Mouse (Mus musculus) stomach, embryonic 15.5 days (tissue): ENCODE measurements around the gene Mllt3. TPM values are rescaled to one million over a fixed set of nuclear protein-coding genes. Genes with fewer than 3 reads are reported as not detected.

Experiments used
- ATAC-seq: fragments of 200-750 bp; cut with Nextera tagmentation; 2 replicates; pipeline ENCODE4 v1.8.0; 2017; ENCODE audit warnings: low read depth, moderate number of reproducible peaks, moderate TSS enrichment; ENCODE audit not compliant: insufficient read depth, low FRiP score
- H3K27ac ChIP-seq: fragments of 300-500 bp; sonication (generic); 2 replicates; pipeline ENCODE4 v1.5.1; 2015; ENCODE audit warnings: mild to moderate bottlenecking, inconsistent platforms
- H3K27me3 ChIP-seq: fragments of 300-500 bp; sonication (generic); replicated peaks from 2 replicates; pipeline ENCODE4 v1.6.1; 2015; ENCODE audit warnings: inconsistent platforms
- H3K36me3 ChIP-seq: fragments of 300-500 bp; sonication (generic); 2 replicates; pipeline ENCODE4 v1.6.1; 2015; ENCODE audit warnings: inconsistent platforms
- H3K4me1 ChIP-seq: fragments of 300-500 bp; sonication (generic); 2 replicates; pipeline ENCODE4 v1.6.1; 2015; ENCODE audit warnings: inconsistent platforms
- H3K4me2 ChIP-seq: fragments of 300-500 bp; sonication (generic); 2 replicates; pipeline ENCODE4 v1.6.1; 2015; ENCODE audit warnings: mild to moderate bottlenecking, inconsistent platforms
- H3K4me3 ChIP-seq: fragments of 300-500 bp; sonication (generic); replicated peaks from 2 replicates; pipeline ENCODE4 v1.5.1; 2015; ENCODE audit warnings: inconsistent platforms
- H3K9ac ChIP-seq: fragments of 300-500 bp; sonication (generic); 2 replicates; pipeline ENCODE4 v1.6.1; 2015; ENCODE audit warnings: inconsistent platforms
- H3K9me3 ChIP-seq: fragments of 300-500 bp; sonication (generic); 2 replicates; pipeline ENCODE4 v1.6.1; 2016; ENCODE audit warnings: inconsistent platforms
- WGBS: fragments of 180-500 bp; shearing (Covaris S2); methylation state at CpG from one replicate; pipeline ENCODE4 v1.1.7; 2015; 5-methylcytosine and 5-hydroxymethylcytosine counted together
- polyA plus RNA-seq: library from polyadenylated mRNA; unstranded; fragments of >200 nt; fragmentation: Nextera tagmentation; extraction: Ambion mirVana; gene quantifications from 2 replicates; pipeline ENCODE4 v1.2.1, GENCODE M21; 2015

Gene Mllt3
- 38.7 and 39.2 TPM in 2 replicates for polyA plus RNA-seq

GRCm38 (mm10) chr4:88033216-88033653 is at the start of gene Mllt3:
Mllt3 (minus strand) TSS chr4:88033364.
- under 1% methylated on average over 37 of the region's 37 CpGs for WGBS
- no peaks in the 10 kb centered on the region for H3K36me3 ChIP-seq
- peak within 1 kb of the TSS; percentile 92 for H3K4me2 ChIP-seq
- peak within 1 kb of the TSS; percentile 97 for H3K27ac ChIP-seq
- H3K4me1 ChIP-seq = peaks cover 9% of the 10 kb centered on the region; the same call in 1 of the 2 replicates
- peak within 1 kb of the TSS; percentile 81 for H3K4me3 ChIP-seq
- peak within 1 kb of the TSS; percentile 61 for H3K9ac ChIP-seq
- H3K27me3 ChIP-seq = no peaks in the 10 kb centered on the region
- ATAC-seq = peak; percentile 96
- no peaks in the 10 kb centered on the region for H3K9me3 ChIP-seq

- Histone ChIP-seq H3K9me3 (no peaks in the 10 kb centered on the region), H3K27ac (no peak overlapping the region), H3K27me3 (no peaks in the 10 kb centered on the region), H3K4me2 (no peak overlapping the region), H3K4me1 (no peaks in the 10 kb centered on the region), H3K36me3 (no peaks in the 10 kb centered on the region), H3K9ac (no peak overlapping the region), H3K4me3 (no peak overlapping the region)
- ATAC-seq = no peak
- WGBS = 78% methylated on average over 4 of the region's 4 CpGs
These were observed 49.2 kb upstream of the Mllt3 start for GRCm38 (mm10) chr4:88082381-88082780.

DNA sequence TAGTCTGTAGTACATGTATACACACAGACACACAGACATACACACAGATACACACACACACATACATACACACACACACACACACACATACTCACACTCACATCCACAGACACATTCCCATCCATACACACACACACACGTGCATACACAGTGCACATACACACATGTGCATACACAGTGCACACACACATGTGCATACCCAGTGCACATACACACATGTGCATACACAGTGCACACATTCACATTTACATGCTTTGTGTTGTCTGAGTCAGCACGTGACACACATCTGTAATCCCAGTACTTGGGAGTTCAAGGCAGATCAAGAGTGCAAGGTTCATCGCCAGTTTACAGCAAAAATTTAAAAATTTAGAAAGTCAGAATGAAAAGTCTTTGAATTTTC is 48.7 kb upstream of the Mllt3 start:
- ATAC-seq = no peak
- H3K27ac ChIP-seq = no peak overlapping the region
- H3K4me1 ChIP-seq = no peaks in the 10 kb centered on the region
- H3K27me3 ChIP-seq = no peaks in the 10 kb centered on the region
- H3K9ac ChIP-seq = no peak overlapping the region
- no peak overlapping the region for H3K4me3 ChIP-seq
- 91% methylated on average over 3 of the region's 3 CpGs for WGBS
- H3K4me2 ChIP-seq = no peak overlapping the region
- no peaks in the 10 kb centered on the region for H3K36me3 ChIP-seq
- no peaks in the 10 kb centered on the region for H3K9me3 ChIP-seq

DNA sequence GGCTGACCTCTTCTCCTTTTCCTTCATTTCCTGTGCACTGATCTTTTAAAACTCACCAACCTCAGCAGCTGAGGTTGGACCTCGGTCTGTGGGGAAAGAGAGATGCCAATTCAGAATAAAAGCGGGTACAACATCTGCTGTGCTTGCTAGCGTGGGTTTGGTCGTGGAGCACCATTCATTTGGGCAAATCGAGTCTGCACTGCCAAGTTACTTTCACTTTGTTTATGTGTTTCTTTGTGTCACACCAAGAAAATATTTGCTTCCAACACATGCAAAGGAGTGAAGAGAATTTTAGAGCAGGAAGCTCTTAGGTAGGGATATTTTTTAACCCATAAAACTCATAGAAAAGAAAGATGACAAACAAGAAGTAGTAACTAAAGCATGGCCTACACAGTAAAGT is 48.3 kb upstream of the Mllt3 start:
- H3K36me3 ChIP-seq = no peaks in the 10 kb centered on the region
- H3K9me3 ChIP-seq = no peaks in the 10 kb centered on the region
- no peak for ATAC-seq
- H3K4me3 ChIP-seq = no peak overlapping the region
- H3K4me2 ChIP-seq = no peak overlapping the region
- no peak overlapping the region for H3K27ac ChIP-seq
- 73% methylated on average over 5 of the region's 5 CpGs for WGBS
- H3K27me3 ChIP-seq = no peaks in the 10 kb centered on the region
- no peak overlapping the region for H3K9ac ChIP-seq
- H3K4me1 ChIP-seq = no peaks in the 10 kb centered on the region

GRCm38 (mm10) chr4:88078983-88079382 is 45.8 kb upstream of the Mllt3 start:
- Histone ChIP-seq H3K36me3 (no peaks in the 10 kb centered on the region), H3K9ac (no peak overlapping the region), H3K4me1 (no peaks in the 10 kb centered on the region), H3K4me3 (no peak overlapping the region), H3K9me3 (no peaks in the 10 kb centered on the region), H3K4me2 (no peak overlapping the region), H3K27me3 (no peaks in the 10 kb centered on the region), H3K27ac (no peak overlapping the region)
- no peak for ATAC-seq
- 55% methylated on average over 3 of the region's 3 CpGs for WGBS

GRCm38 (mm10) chr4:88075388-88075787 is 42.2 kb upstream of the Mllt3 start:
- Histone ChIP-seq H3K27ac (no peak overlapping the region), H3K4me3 (no peak overlapping the region), H3K4me1 (no peaks in the 10 kb centered on the region), H3K36me3 (no peaks in the 10 kb centered on the region), H3K27me3 (no peaks in the 10 kb centered on the region), H3K9ac (no peak overlapping the region), H3K9me3 (no peaks in the 10 kb centered on the region), H3K4me2 (no peak overlapping the region)
- ATAC-seq = no peak
- WGBS = 57% methylated on average over 2 of the region's 2 CpGs

GRCm38 (mm10) chr4:88046280-88046679 is 13.1 kb upstream of the Mllt3 start:
- Histone ChIP-seq H3K9me3 (no peaks in the 10 kb centered on the region), H3K27ac (no peak overlapping the region), H3K36me3 (no peaks in the 10 kb centered on the region), H3K4me3 (no peak overlapping the region), H3K27me3 (no peaks in the 10 kb centered on the region), H3K4me2 (no peak overlapping the region), H3K4me1 (no peaks in the 10 kb centered on the region), H3K9ac (no peak overlapping the region)
- 56% methylated on average over 8 of the region's 8 CpGs for WGBS
- no peak for ATAC-seq

GRCm38 (mm10) chr4:88045151-88045550 is 12.0 kb upstream of the Mllt3 start:
- H3K27ac ChIP-seq = no peak overlapping the region
- no peak overlapping the region for H3K9ac ChIP-seq
- H3K36me3 ChIP-seq = no peaks in the 10 kb centered on the region
- no peak overlapping the region for H3K4me3 ChIP-seq
- ATAC-seq = no peak
- H3K4me1 ChIP-seq = no peaks in the 10 kb centered on the region
- WGBS = 50% methylated on average over 4 of the region's 4 CpGs
- H3K9me3 ChIP-seq = no peaks in the 10 kb centered on the region
- H3K27me3 ChIP-seq = no peaks in the 10 kb centered on the region
- no peak overlapping the region for H3K4me2 ChIP-seq

GRCm38 (mm10) chr4:88035361-88035760 is 2.2 kb upstream of the Mllt3 start:
- H3K4me2 ChIP-seq = peak overlapping the region; percentile 92
- WGBS = 2% methylated on average over 11 of the region's 11 CpGs
- ATAC-seq = no peak
- H3K9ac ChIP-seq = no peak overlapping the region
- no peak overlapping the region for H3K27ac ChIP-seq
- H3K4me1 ChIP-seq = peaks cover 8% of the 10 kb centered on the region; the same call in 1 of the 2 replicates
- H3K9me3 ChIP-seq = no peaks in the 10 kb centered on the region
- no peaks in the 10 kb centered on the region for H3K36me3 ChIP-seq
- peak overlapping the region; percentile 17 for H3K4me3 ChIP-seq
- no peaks in the 10 kb centered on the region for H3K27me3 ChIP-seq

- 6% methylated on average over 18 of the region's 18 CpGs for WGBS
- no peak overlapping the region for H3K9ac ChIP-seq
These were observed 1.4 kb upstream of the Mllt3 start for GRCm38 (mm10) chr4:88034387-88035157.

DNA sequence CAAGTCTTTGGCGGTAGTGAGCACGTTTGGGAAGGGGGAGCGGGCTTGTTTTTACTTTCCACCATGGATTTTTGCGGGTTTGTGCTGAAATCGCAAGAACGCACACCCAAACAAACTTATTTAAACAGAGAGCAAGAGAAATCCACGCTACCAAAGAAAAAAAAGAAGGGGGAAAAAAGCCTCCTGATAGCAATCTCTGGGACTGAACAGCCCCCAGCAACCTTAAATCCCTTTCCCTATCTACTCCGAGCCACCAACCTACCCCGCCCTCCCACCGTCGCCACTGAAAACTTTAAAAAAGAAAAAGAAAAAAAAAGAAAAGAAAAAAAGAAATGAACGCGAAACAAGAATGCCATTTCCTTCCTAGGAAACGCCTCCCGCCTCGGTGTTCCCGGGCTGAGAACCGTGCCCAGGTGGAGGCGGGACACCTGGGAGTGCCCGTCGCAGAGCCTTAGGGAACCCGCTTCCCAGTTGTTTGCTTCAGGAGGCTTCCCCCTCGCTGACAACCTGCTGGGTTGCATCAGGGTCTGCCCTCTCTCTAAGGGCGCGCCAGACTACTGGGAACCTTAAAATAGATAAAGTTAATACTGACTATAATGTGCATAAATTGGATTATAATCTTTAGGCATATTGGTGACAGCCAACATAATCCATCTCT is 694 bp upstream of the Mllt3 start:
- peak overlapping the region; percentile 77; the same call in 1 of the 2 replicates for H3K27ac ChIP-seq
- peak overlapping the region; percentile 92 for H3K4me2 ChIP-seq
- no peaks in the 10 kb centered on the region for H3K9me3 ChIP-seq
- under 1% methylated on average over 25 of the region's 25 CpGs for WGBS
- H3K36me3 ChIP-seq = no peaks in the 10 kb centered on the region
- H3K4me3 ChIP-seq = peak overlapping the region; percentile 81
- no peaks in the 10 kb centered on the region for H3K27me3 ChIP-seq
- no peak for ATAC-seq
- H3K9ac ChIP-seq = peak overlapping the region; percentile 29; the same call in 1 of the 2 replicates
- H3K4me1 ChIP-seq = peaks cover 9% of the 10 kb centered on the region; the same call in 1 of the 2 replicates

More at GRCm38 (mm10) chr4:88034387-88035157, 1.4 kb upstream of the Mllt3 start:
- Histone ChIP-seq H3K27ac (no peak overlapping the region), H3K4me2 (peak overlapping the region; percentile 92), H3K27me3 (no peaks in the 10 kb centered on the region), H3K36me3 (no peaks in the 10 kb centered on the region), H3K4me3 (peak overlapping the region; percentile 81), H3K9me3 (no peaks in the 10 kb centered on the region), H3K4me1 (peaks cover 9% of the 10 kb centered on the region; the same call in 1 of the 2 replicates)
- ATAC-seq = no peak
